Mouse (Mus musculus): Measurements from ENCODE around the gene Setd1a. TPM values are rescaled to one million over a fixed set of nuclear protein-coding genes. Genes with fewer than 3 reads are reported as not detected.

The Setd1a gene
- total and polyA plus RNA-seq, 2 experiments from 2014 or later = 16.4 to 18.0 TPM

GRCm38 (mm10) chr7:127760478-127760877 is 16.0 kb upstream of the Setd1a start:
- TF ChIP-seq CTCF (IDR thresholded peaks at IDR 0.05) = no peak
- Histone ChIP-seq H3K4me1 (ENCODE audit: insufficient read depth, low read length) (no peaks in the 10 kb centered on the region; the same call in 1 of the 2 replicates), H3K27ac (ENCODE audit: low read depth, low read length) (no peak overlapping the region), H3K4me2 (ENCODE audit: low read depth, low read length, poor library complexity, severe bottlenecking) (no peak overlapping the region), H3K9ac (replicated peaks; ENCODE audit: low read length, poor library complexity, severe bottlenecking) (no peak overlapping the region), H3K27me3 (ENCODE audit: insufficient read depth, low read length) (no peaks in the 10 kb centered on the region), H3K9me3 (ENCODE audit: low read length) (no peaks in the 10 kb centered on the region), H3K4me3 (ENCODE audit: low read depth, low read length) (no peak overlapping the region), H3K36me3 (ENCODE audit: insufficient read depth, low read length) (peaks cover 42% of the 10 kb centered on the region)
- DNase-seq (ENCODE audit: low spot score) = no peak
- WGBS = 88% methylated on average over 3 of the region's 3 CpGs
- no peak for ATAC-seq (ENCODE audit: low FRiP score)

GRCm38 (mm10) chr7:127761026-127761425 is 15.4 kb upstream of the Setd1a start:
- Histone ChIP-seq H3K4me1 (ENCODE audit: insufficient read depth, low read length) (no peaks in the 10 kb centered on the region; the same call in 1 of the 2 replicates), H3K9ac (replicated peaks; ENCODE audit: low read length, poor library complexity, severe bottlenecking) (no peak overlapping the region), H3K36me3 (ENCODE audit: insufficient read depth, low read length) (peaks cover 47% of the 10 kb centered on the region), H3K9me3 (ENCODE audit: low read length) (no peaks in the 10 kb centered on the region), H3K27me3 (ENCODE audit: insufficient read depth, low read length) (no peaks in the 10 kb centered on the region), H3K27ac (ENCODE audit: low read depth, low read length) (no peak overlapping the region), H3K4me3 (ENCODE audit: low read depth, low read length) (no peak overlapping the region), H3K4me2 (ENCODE audit: low read depth, low read length, poor library complexity, severe bottlenecking) (no peak overlapping the region)
- WGBS = 34% methylated on average over 7 of the region's 7 CpGs
- DNase-seq (ENCODE audit: low spot score) (peak; percentile 67), ATAC-seq (ENCODE audit: low FRiP score) (no peak)
- peak; percentile 84 for TF ChIP-seq CTCF (IDR thresholded peaks at IDR 0.05)

- Histone ChIP-seq H3K4me1 (ENCODE audit: insufficient read depth, low read length) (no peaks in the 10 kb centered on the region; the same call in 1 of the 2 replicates), H3K9ac (replicated peaks; ENCODE audit: low read length, poor library complexity, severe bottlenecking) (no peak overlapping the region), H3K27ac (ENCODE audit: low read depth, low read length) (no peak overlapping the region), H3K27me3 (ENCODE audit: insufficient read depth, low read length) (no peaks in the 10 kb centered on the region), H3K4me2 (ENCODE audit: low read depth, low read length, poor library complexity, severe bottlenecking) (no peak overlapping the region), H3K36me3 (ENCODE audit: insufficient read depth, low read length) (peaks cover 48% of the 10 kb centered on the region), H3K4me3 (ENCODE audit: low read depth, low read length) (no peak overlapping the region), H3K9me3 (ENCODE audit: low read length) (no peaks in the 10 kb centered on the region)
- ATAC-seq (ENCODE audit: low FRiP score) (no peak), DNase-seq (ENCODE audit: low spot score) (no peak)
- no peak for TF ChIP-seq CTCF (IDR thresholded peaks at IDR 0.05)
- WGBS = 93% methylated on average over 4 of the region's 4 CpGs
Measured at GRCm38 (mm10) chr7:127763642-127764041, 12.8 kb upstream of the Setd1a start.

GRCm38 (mm10) chr7:127765756-127766155 is 10.7 kb upstream of the Setd1a start:
- H3K27me3 ChIP-seq (ENCODE audit: insufficient read depth, low read length) = no peaks in the 10 kb centered on the region
- DNase-seq (ENCODE audit: low spot score) = no peak
- no peaks in the 10 kb centered on the region; the same call in 1 of the 2 replicates for H3K4me1 ChIP-seq (ENCODE audit: insufficient read depth, low read length)
- TF ChIP-seq CTCF (IDR thresholded peaks at IDR 0.05) = no peak
- H3K4me2 ChIP-seq (ENCODE audit: low read depth, low read length, poor library complexity, severe bottlenecking) = no peak overlapping the region
- H3K27ac ChIP-seq (ENCODE audit: low read depth, low read length) = no peak overlapping the region
- no peaks in the 10 kb centered on the region for H3K9me3 ChIP-seq (ENCODE audit: low read length)
- H3K4me3 ChIP-seq (ENCODE audit: low read depth, low read length) = no peak overlapping the region
- H3K9ac ChIP-seq (replicated peaks; ENCODE audit: low read length, poor library complexity, severe bottlenecking) = no peak overlapping the region
- H3K36me3 ChIP-seq (ENCODE audit: insufficient read depth, low read length) = peaks cover 45% of the 10 kb centered on the region
- 89% methylated on average over 2 of the region's 2 CpGs for WGBS
- no peak for ATAC-seq (ENCODE audit: low FRiP score)

GRCm38 (mm10) chr7:127766851-127767609 is 9.4 kb upstream of the Setd1a start:
- DNase-seq (ENCODE audit: low spot score) (no peak), ATAC-seq (ENCODE audit: low FRiP score) (no peak)
- H3K4me3 ChIP-seq (ENCODE audit: low read depth, low read length) = no peak overlapping the region
- 76% methylated on average over 17 of the region's 17 CpGs for WGBS
- TF ChIP-seq CTCF (IDR thresholded peaks at IDR 0.05) = no peak
- no peak overlapping the region for H3K27ac ChIP-seq (ENCODE audit: low read depth, low read length)
- H3K4me2 ChIP-seq (ENCODE audit: low read depth, low read length, poor library complexity, severe bottlenecking) = no peak overlapping the region
- H3K9me3 ChIP-seq (ENCODE audit: low read length) = no peaks in the 10 kb centered on the region
- H3K4me1 ChIP-seq (ENCODE audit: insufficient read depth, low read length) = no peaks in the 10 kb centered on the region; the same call in 1 of the 2 replicates
- H3K36me3 ChIP-seq (ENCODE audit: insufficient read depth, low read length) = peaks cover 42% of the 10 kb centered on the region
- no peaks in the 10 kb centered on the region for H3K27me3 ChIP-seq (ENCODE audit: insufficient read depth, low read length)
- H3K9ac ChIP-seq (replicated peaks; ENCODE audit: low read length, poor library complexity, severe bottlenecking) = no peak overlapping the region

GRCm38 (mm10) chr7:127767671-127768345 is 8.7 kb upstream of the Setd1a start:
- TF ChIP-seq CTCF (IDR thresholded peaks at IDR 0.05) = no peak
- no peak overlapping the region; the same call in 1 of the 2 replicates for H3K27ac ChIP-seq (ENCODE audit: low read depth, low read length)
- H3K9me3 ChIP-seq (ENCODE audit: low read length) = no peaks in the 10 kb centered on the region
- no peaks in the 10 kb centered on the region for H3K27me3 ChIP-seq (ENCODE audit: insufficient read depth, low read length)
- no peak for ATAC-seq (ENCODE audit: low FRiP score)
- H3K4me3 ChIP-seq (ENCODE audit: low read depth, low read length) = no peak overlapping the region
- DNase-seq (ENCODE audit: low spot score) = no peak
- no peak overlapping the region for H3K9ac ChIP-seq (replicated peaks; ENCODE audit: low read length, poor library complexity, severe bottlenecking)
- WGBS = 95% methylated on average over 19 of the region's 19 CpGs
- peaks cover 42% of the 10 kb centered on the region for H3K36me3 ChIP-seq (ENCODE audit: insufficient read depth, low read length)
- no peaks in the 10 kb centered on the region; the same call in 1 of the 2 replicates for H3K4me1 ChIP-seq (ENCODE audit: insufficient read depth, low read length)
- no peak overlapping the region for H3K4me2 ChIP-seq (ENCODE audit: low read depth, low read length, poor library complexity, severe bottlenecking)

Data from midbrain, postnatal 0 days (tissue).